Mouse (Mus musculus) bone marrow, adult 2 months (tissue): ENCODE data around the gene Gm14391.
"Not testable (repeated sequence)": the region's sequence is repeated elsewhere in the genome, so short reads cannot be mapped to it uniquely, and the experiment has no call there.

Experiments used
- CTCF ChIP-seq: fragments of 200-500 bp; IDR thresholded peaks from 2 replicates; pipeline ENCODE4 v1.5.1; 2011; ENCODE audit warnings: low read length, control low read depth; ENCODE audit not compliant: control insufficient read depth, insufficient read depth
- POLR2A ChIP-seq: fragments of 200-500 bp; IDR thresholded peaks from 2 replicates; pipeline ENCODE4 v1.6.1; 2011; ENCODE audit warnings: low read depth, mild to moderate bottlenecking, control low read depth, low read length, borderline replicate concordance; ENCODE audit not compliant: control insufficient read depth

DNA sequence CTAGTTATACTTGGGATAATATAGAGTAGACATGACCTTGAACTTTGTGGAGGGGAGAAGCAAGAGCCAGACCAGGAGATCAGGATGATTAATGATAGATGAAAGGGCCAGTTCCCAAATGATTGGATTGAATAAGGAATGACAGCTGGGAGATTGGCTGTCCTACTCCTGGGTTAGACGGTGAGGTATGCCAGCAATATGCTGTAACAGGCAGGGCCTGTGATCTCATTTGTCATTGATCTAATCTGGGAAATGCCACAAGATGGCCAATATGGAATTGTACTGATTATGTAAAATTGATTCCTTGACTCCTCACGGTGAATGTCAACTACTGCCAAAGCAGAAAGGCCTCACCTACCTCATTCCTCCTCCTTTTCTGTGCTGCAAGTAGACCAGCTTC is 32.7 kb downstream of the Gm14391 start:
- TF ChIP-seq CTCF, POLR2A: not testable (repeated sequence)
